Mouse (Mus musculus) intestine, postnatal 0 days (tissue): ENCODE data around the gene Itsn1. TPM values are rescaled to one million over a fixed set of nuclear protein-coding genes. Genes with fewer than 3 reads are reported as not detected.

Source experiments
- ATAC-seq: fragments of 200-750 bp; cut with Nextera tagmentation; 2 replicates; pipeline ENCODE4 v1.8.0; 2017; ENCODE audit warnings: mild to moderate bottlenecking, moderate TSS enrichment, moderate library complexity
- H3K27ac ChIP-seq: fragments of 300-500 bp; sonication (generic); 2 replicates; pipeline ENCODE4 v1.5.1; 2014; ENCODE audit warnings: mild to moderate bottlenecking, low read depth, low read length, moderate library complexity
- H3K27me3 ChIP-seq: fragments of 300-500 bp; sonication (generic); replicated peaks from 2 replicates; pipeline ENCODE4 v1.6.1; 2014; ENCODE audit warnings: low read length, mixed read lengths; ENCODE audit not compliant: control insufficient read depth, insufficient read depth
- H3K36me3 ChIP-seq: fragments of 300-500 bp; sonication (generic); 2 replicates; pipeline ENCODE4 v1.6.1; 2014; ENCODE audit warnings: mild to moderate bottlenecking, moderate library complexity; ENCODE audit not compliant: control insufficient read depth, insufficient read depth
- H3K4me1 ChIP-seq: fragments of 300-500 bp; sonication (generic); replicated peaks from 2 replicates; pipeline ENCODE4 v1.6.1; 2014; ENCODE audit warnings: antibody characterized with exemption, low read length, mixed read lengths; ENCODE audit not compliant: control insufficient read depth, insufficient read depth
- H3K4me2 ChIP-seq: fragments of 300-500 bp; sonication (generic); replicated peaks from 2 replicates; pipeline ENCODE4 v1.6.1; 2014; ENCODE audit warnings: low read depth, mild to moderate bottlenecking, moderate library complexity
- H3K4me3 ChIP-seq: fragments of 300-500 bp; sonication (generic); 2 replicates; pipeline ENCODE4 v1.5.1; 2014; ENCODE audit warnings: low read depth, low read length
- H3K9ac ChIP-seq: fragments of 300-500 bp; sonication (generic); 2 replicates; pipeline ENCODE4 v1.6.1; 2014; ENCODE audit warnings: mild to moderate bottlenecking, low read depth, low read length
- H3K9me3 ChIP-seq: fragments of 300-500 bp; sonication (generic); 2 replicates; pipeline ENCODE4 v1.6.1; 2016; ENCODE audit warnings: mixed run types; ENCODE audit not compliant: control insufficient read depth
- CTCF ChIP-seq: sonication (generic); IDR thresholded peaks from 2 replicates; pipeline ENCODE4 v1.5.1; 2016; ENCODE audit warnings: low read depth, mild to moderate bottlenecking, control low read depth, antibody characterized with exemption, moderate library complexity
- WGBS: fragments of 180-500 bp; shearing (Covaris S2); extraction: QIAGEN DNeasy Blood & Tissue Kit; methylation state at CpG from one replicate; pipeline ENCODE4 v1.1.7; 2014; 5-methylcytosine and 5-hydroxymethylcytosine counted together
- polyA plus RNA-seq: library from polyadenylated mRNA; unstranded; fragments of >200 nt; fragmentation: Nextera tagmentation; extraction: Ambion mirVana; gene quantifications from 2 replicates; pipeline ENCODE4 v1.2.1, GENCODE M21; 2015

Itsn1 gene
- polyA plus RNA-seq, 1 experiment from 2014 or later, result 6.2 TPM

- Histone ChIP-seq H3K4me2 (no peak overlapping the region), H3K27me3 (no peaks in the 10 kb centered on the region), H3K9ac (no peak overlapping the region), H3K36me3 (peaks cover 49% of the 10 kb centered on the region), H3K27ac (no peak overlapping the region), H3K4me3 (no peak overlapping the region), H3K4me1 (no peaks in the 10 kb centered on the region), H3K9me3 (no peaks in the 10 kb centered on the region)
- 77% methylated on average over 10 of the region's 10 CpGs for WGBS
- ATAC-seq, result no peak
- no peak for TF ChIP-seq CTCF
Measured at GRCm38 (mm10) chr16:91852753-91853152, 123.7 kb downstream of the Itsn1 start.

GRCm38 (mm10) chr16:91853223-91853622 is 124.1 kb downstream of the Itsn1 start:
- Histone ChIP-seq H3K9ac (no peak overlapping the region), H3K27ac (no peak overlapping the region), H3K4me2 (no peak overlapping the region), H3K4me3 (no peak overlapping the region), H3K9me3 (no peaks in the 10 kb centered on the region), H3K36me3 (peaks cover 49% of the 10 kb centered on the region), H3K27me3 (no peaks in the 10 kb centered on the region), H3K4me1 (no peaks in the 10 kb centered on the region)
- 92% methylated on average over 12 of the region's 12 CpGs for WGBS
- no peak for TF ChIP-seq CTCF
- ATAC-seq, result no peak

GRCm38 (mm10) chr16:91858695-91859094 is 129.6 kb downstream of the Itsn1 start:
- Histone ChIP-seq H3K4me1 (no peaks in the 10 kb centered on the region), H3K27ac (no peak overlapping the region), H3K4me3 (no peak overlapping the region), H3K9me3 (no peaks in the 10 kb centered on the region), H3K27me3 (no peaks in the 10 kb centered on the region), H3K9ac (no peak overlapping the region), H3K36me3 (peaks cover 26% of the 10 kb centered on the region), H3K4me2 (no peak overlapping the region)
- 93% methylated on average over 7 of the region's 7 CpGs for WGBS
- TF ChIP-seq CTCF, result no peak
- no peak for ATAC-seq

GRCm38 (mm10) chr16:91859203-91859602 is 130.1 kb downstream of the Itsn1 start:
- Histone ChIP-seq H3K36me3 (peaks cover 25% of the 10 kb centered on the region), H3K4me2 (no peak overlapping the region), H3K27me3 (no peaks in the 10 kb centered on the region), H3K4me3 (no peak overlapping the region), H3K27ac (no peak overlapping the region), H3K9me3 (no peaks in the 10 kb centered on the region), H3K4me1 (no peaks in the 10 kb centered on the region), H3K9ac (no peak overlapping the region)
- no peak for TF ChIP-seq CTCF
- 85% methylated on average over 3 of the region's 3 CpGs for WGBS
- no peak for ATAC-seq

GRCm38 (mm10) chr16:91859958-91860357 is 130.9 kb downstream of the Itsn1 start:
- H3K9me3 ChIP-seq, result no peaks in the 10 kb centered on the region
- no peak overlapping the region for H3K27ac ChIP-seq
- no peak overlapping the region for H3K4me3 ChIP-seq
- ATAC-seq, result no peak
- H3K27me3 ChIP-seq, result no peaks in the 10 kb centered on the region
- no peaks in the 10 kb centered on the region for H3K4me1 ChIP-seq
- no peak overlapping the region for H3K9ac ChIP-seq
- WGBS, result 85% methylated on average over 8 of the region's 8 CpGs
- H3K36me3 ChIP-seq, result peaks cover 27% of the 10 kb centered on the region
- no peak for TF ChIP-seq CTCF
- H3K4me2 ChIP-seq, result no peak overlapping the region

- 0 out of 2 replicates have a peak overlapping the region, but pooled peaks have one; percentile 3 for H3K9ac ChIP-seq
- peak overlapping the region; percentile 21; the same call in 1 of the 2 replicates for H3K4me2 ChIP-seq
- no peak overlapping the region for H3K27ac ChIP-seq
- TF ChIP-seq CTCF, result no peak
- no peak overlapping the region for H3K4me3 ChIP-seq
- peaks cover 30% of the 10 kb centered on the region; the same call in 1 of the 2 replicates for H3K36me3 ChIP-seq
- ATAC-seq, result no peak
- no peaks in the 10 kb centered on the region for H3K27me3 ChIP-seq
- H3K9me3 ChIP-seq, result no peaks in the 10 kb centered on the region
- WGBS, result 46% methylated on average over 14 of the region's 14 CpGs
- H3K4me1 ChIP-seq, result no peaks in the 10 kb centered on the region
Measured at GRCm38 (mm10) chr16:91860471-91861125, 131.5 kb downstream of the Itsn1 start.
